Mouse (Mus musculus) ES-Bruce4 (cell line): ENCODE measurements around the gene Wnt2b.

ENCODE experiments used
- CTCF ChIP-seq: IDR thresholded peaks from one replicate; pipeline ENCODE4 v1.8.1; 2011; ENCODE audit warnings: low read depth, low read length
- POLR2A ChIP-seq: IDR thresholded peaks from one replicate; pipeline ENCODE4 v1.8.1; 2011; ENCODE audit warnings: low read length; ENCODE audit not compliant: insufficient read depth

DNA sequence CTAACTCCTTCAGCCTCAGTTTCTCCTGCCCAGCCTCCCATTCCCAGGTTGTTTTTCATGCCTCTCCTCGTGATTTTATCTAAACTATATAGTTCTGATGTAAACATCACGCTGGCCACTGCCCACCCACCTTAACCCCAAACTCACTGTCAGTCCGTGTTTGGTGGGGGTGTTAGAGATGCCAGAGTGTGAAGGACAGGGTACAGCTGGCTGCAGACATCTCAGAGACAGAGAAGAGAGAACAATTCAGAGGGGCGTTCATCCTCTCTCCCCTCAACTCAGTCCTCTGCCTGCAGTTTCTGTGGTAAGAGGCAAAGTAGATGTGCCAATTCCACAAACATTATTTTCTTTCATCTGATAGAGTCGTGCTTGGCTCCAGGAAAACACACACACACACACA, 1.1 kb upstream of the Wnt2b start:
- TF ChIP-seq CTCF (no peak), POLR2A (no peak)
